Mouse (Mus musculus): ENCODE data around the gene Gja6.

The Gja6 gene

DNA sequence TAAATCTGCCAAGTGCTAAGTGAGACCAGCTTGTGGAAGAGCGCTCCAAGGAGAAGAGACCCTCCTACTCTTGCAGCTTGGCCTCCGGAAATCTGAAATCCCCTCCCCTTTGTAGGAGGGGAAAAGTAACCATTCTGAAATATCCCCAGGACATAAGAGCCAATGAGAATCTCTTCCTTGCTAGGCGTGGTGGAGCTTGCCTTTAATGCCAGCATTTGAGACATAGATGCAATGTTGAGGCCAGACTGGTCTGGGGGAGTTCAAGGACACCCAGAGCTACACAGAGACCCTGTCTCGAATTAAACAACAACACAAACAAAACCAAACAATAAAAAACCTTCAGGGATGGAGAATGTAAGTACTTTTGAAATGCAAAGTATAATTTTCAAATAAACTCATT lies at the start of gene Gja6:
Gene Gja6, minus strand, starts transcription at position 101 of the 400 bp plus-strand sequence.
- DNase-seq: no peak

DNA sequence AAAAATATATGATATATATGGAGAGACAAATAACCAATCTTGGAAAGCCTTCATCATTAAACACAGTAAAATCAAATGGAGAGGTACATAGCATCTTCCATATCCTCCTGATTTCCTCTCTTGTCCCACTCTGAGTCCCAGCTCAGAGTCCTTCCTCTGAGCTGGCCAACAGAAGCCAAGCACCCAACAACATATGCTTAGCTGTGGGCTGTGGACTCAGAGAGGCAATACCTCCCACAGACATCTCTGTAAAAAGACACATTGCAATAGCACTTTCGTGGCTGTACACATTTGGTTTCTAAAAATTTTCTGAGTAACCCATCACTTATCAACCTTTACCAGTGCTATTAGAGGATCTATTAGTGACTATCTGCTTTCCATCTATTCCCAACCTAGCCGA lies 42.7 kb upstream of the Gja6 start:
- no peak for DNase-seq

DNA sequence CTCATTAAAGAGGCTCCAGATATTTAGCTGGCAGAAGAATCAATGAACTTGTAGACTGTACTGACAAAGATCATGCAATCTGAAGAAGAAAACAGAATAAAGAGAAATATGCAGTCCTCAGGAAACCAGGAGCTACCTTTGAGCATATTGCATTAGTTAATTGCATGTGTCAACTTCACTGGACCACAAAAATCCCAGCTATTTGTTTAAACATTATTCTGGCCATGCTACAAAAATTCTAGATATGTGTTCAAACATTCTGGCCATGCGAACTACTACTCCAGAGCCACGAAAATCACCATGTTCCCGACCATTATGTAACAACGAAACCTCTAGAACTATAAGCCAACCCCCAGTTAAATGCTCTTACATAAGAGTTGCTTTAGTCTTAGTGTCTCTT lies 37.9 kb upstream of the Gja6 start:
- DNase-seq: no peak

DNA sequence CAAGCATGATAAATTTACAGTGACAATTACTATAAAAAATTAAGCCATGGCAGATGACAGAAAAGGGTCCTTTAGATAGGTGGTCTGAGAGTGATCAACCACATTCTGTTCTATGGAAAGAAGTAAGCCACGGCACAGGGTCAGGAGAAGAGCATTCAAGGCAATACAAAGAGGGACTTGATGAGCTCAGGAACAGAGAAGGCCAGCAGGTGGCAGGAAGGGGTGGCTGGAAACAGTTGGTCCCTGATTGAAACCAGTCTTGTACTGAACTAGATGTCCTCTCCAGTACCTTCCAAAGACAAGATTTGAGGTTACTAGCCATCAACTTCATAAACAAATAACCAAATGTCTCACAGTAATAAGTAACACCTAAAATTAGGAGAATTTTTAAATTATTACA lies 28.7 kb upstream of the Gja6 start:
- peak; percentile 6 for DNase-seq

DNA sequence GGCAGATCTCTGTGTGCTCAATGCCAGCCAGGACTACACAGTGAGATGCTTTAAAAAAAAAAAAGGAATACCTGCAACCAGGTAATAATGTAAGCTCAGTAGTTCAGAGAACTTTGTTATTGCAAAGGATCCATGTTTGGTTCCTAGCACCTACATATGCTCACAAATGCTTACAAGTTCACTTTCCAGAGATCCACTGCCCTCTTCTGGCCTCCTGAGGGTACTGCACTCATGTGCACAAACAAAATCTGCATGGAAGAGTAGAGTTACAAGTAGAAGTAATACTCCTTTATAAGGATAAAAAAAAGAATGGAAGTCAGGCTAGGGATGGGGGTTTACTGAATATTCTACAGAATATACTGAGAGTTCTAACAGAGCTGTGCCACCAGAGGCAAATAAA lies 23.8 kb upstream of the Gja6 start:
- DNase-seq: peak; percentile 2

DNA sequence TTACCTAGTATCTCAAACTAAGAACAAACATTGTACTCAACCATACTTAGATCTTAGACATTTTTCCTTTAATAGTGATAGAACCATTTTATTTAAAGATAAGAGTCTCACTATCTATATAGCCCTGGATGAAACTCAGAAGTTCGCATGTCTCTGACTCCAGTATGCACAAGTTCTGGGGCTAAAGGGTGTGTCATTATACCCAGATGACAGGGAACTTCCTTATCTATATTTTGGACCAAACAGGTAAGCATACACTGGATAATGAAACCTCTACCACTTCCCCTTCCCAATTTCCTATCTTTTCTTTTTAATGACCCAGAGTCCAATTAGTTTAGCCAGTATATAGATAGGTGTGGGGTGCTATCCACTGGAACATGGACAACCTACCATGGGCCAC lies 22.0 kb upstream of the Gja6 start:
- no peak for DNase-seq

DNA sequence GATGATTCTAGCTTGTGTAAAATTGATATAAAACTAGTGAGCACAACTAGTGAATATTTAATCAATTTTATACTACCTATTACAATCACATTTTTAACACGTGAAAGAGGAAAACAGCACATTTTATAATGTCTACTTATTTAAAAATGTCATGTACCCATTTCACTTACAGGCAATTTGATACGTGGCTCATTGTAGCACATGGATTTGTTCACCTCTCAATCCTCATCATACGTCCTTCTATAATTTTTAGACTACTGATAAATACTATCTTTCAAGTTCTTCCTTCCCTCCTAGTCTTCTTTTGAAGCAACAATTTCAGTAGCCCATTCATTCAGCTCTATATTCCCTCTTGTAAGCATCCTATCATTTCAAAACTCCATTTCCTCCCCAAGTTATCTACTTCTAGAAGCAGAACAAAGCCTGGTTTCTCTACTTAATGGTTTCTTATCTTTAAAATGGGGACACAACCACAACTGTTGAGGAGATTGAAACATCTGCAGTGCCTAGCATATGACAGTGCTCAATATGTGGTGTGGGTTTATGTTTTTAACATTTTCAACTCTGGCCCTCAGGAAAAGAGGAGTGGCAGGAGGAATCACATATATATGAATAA lies 12.3 kb upstream of the Gja6 start:
- DNase-seq: no peak

DNA sequence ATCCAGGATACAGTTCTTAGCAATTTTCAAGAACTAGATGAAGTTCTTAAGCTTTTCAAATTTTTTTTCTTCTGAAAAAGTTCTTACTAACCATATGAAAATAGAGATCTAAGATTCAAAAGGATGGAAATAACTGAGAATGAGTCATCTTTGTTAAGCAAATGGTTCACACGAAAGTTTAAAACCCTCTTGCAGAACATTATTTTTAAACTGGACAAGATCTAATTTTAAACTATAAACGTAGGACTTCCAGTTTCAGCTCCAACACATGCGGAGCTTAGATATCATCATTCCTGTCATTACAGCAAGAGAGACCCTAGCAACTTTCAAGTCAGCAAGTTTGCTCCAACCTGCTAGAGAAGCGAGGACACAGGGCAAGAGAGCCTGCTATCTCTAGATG lies 375 bp downstream of the Gja6 start:
- no peak for DNase-seq

DNA sequence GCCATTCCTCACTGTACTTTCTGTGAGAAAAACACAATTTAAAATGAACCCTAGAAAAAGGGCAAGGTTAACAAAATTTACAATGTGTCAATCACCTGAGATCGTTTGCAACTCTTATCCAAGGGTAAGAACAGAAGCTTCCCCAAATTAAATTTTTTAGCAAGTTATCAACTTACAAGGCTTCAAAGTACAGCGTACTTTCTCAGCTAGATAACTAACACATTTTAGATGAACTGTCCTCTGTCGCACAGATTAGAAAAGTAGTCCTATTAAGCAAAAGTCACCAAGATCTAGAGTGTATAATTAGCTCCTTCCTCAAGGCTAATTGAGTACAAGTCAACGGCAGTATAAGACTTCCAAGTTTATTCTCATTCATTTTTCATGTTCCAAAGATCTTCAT lies 939 bp downstream of the Gja6 start:
- DNase-seq: no peak

DNA sequence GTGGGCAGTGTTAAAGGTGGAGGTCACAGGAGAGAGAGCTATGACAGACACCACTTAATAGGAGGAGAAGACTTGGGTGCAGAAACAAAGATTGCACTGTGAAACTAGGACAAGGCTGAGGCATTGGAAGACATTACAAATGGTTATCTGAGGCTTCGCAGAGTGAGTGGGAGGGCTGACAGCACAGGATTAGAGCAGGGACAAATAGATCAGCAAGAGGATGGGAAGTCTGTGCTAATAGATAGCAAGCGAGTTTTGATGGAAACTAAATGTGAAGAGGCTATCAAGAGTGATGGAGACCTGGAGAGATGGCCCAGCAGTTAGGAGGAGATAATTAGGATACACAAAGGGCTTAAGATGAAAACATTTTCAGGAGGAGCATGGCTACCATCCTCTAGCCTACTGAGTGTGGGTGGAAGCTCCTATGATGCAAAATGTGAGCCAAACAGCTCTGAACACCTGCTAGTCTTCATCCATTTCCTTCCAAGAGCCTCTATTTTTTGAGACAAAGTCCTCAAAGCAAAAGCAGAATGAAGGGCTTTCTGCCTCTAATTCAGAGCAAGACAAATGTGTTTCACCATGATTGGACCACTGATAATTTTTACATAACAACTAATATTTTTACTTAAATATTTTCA lies 1.7 kb downstream of the Gja6 start:
- DNase-seq: no peak

DNA sequence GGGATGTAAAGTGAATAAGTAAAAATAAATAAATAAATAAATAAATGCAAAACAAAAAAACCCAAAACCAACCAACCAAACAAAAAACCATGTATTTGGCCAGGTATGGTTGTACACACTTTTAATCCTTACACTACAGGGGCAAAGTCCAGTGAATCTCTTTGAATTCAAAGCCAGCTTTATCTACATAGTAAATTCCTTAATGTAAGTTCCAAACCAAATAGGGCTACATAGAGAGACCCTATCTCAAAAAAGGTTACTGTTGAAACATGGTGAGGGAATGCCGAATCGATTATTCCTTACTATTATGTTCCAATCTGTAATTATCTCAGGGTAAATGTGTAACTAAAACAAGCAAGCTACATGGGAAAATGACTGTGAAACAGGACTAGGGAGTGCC lies 5.7 kb downstream of the Gja6 start:
- DNase-seq: no peak

DNA sequence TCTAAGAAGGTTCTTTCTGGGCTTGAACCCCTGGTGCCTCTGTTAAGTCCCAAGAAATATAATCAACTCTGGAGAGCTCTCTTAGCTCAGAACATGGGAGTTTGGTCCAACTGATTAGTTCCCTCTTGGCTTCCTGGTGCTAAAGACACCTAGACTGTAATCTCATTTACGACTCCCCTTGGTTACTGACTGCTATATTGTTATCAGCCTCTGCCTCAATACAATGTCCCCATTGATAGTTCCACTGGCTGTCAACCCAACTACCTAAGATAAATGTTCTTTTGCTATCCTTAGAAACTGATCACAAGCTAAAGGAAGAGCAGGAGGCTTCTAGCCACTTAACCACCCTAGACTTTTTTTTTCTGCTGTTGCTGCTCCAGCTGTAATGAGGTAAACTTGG lies 14.8 kb downstream of the Gja6 start:
- DNase-seq: no peak

DNA sequence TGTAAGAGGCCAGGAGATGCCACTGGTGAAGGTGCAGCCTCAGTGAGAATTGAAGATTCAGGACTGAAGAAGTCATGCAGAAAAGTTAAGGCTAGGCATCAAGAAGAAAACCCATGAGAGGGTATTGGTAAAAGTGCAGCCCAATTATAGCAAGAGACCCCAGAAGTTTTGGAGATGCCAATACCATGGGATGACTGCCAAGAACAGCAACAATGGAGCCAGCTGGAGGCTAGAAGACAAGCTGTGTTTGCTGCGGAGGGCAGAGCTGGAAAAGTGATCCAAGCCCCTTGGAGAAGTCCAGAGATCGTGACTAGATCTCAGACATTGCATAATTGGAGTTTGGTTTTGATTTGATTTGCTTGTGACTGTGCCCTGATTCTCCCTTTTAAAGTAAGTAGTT lies 20.6 kb downstream of the Gja6 start:
- no peak for DNase-seq

DNA sequence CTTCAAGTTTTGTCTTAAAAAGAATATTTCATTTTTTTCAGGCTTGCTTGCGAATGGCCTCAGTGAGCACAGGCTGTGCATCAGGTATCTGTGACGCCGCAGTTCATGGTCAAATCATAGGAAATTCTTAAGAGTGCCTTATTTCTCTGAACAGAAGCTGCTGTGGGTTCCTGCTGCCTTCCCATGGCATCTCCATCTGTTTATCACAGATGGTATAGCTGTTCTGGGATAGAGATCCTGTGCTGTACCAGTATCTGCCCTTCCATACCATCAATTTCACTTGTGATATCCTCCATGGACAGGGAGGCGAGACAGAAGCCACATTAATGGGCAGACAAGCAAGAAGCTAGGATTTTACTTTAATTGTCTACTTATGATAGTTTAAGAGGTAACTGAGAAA lies 40.3 kb downstream of the Gja6 start:
- no peak for DNase-seq

DNA sequence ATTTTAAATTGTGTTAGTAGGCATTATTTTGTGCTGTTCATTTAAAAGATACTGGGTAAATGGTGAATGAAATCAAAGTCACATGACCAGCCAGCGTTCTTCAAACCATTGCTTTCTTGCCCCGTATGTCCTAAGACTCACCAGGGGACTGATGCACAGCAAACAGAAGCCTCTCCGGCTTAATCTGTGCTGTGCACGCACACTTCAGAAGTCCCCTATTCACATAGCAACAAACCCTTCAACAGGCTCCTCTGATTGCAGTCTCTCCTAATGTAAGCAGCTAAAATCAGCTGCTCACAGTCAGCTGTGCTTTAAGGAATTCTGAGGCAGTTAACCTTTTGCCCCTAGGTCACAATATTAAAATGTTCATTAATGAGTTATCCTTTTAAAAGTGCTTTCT lies 41.8 kb downstream of the Gja6 start:
- DNase-seq: no peak

DNA sequence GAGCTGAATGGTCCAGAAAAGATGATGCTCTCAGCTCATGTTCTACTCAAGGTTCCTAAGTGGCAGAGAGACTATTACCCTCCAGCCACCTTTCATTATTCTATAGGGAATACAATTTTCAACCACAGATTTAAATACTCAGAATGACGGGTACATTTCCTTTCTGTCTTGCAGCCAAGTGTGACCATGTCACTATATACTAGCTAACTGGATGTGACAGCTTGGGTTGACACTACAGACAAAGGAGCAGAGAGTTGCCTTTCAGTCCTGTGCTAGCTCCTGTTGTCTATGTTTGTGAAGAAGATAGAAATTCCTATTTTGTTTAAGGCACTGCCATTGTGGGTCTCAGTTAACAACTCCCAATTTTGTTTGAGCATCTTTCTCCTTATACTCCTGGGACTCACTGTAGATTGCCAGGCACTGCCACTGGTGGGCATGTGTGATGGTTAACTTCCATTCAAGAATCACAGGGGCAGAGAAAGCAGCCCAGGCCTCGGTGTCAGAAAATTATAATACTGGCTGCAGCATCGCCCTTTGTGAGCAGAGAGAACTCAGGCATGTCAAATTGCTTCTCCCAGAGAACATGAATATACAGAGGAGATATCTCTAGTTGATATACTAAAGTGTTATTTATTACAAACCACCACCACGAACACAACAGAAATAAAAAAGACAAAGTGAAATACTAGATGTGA lies 43.0 kb downstream of the Gja6 start:
- DNase-seq: no peak
